Mouse (Mus musculus) layer of hippocampus, postnatal 10 days (tissue): Measurements from ENCODE around the gene Eef1akmt4. TPM values are rescaled to one million over a fixed set of nuclear protein-coding genes. Genes with fewer than 3 reads are reported as not detected.

Source experiments
- DNase-seq, 2 experiments: peaks; one replicate each; pipeline ENCODE4 v3.0.0; 2021; ENCODE audit warnings: low spot score in 2 of 2
- long read RNA-seq: library from polyadenylated mRNA; stranded (forward); transcript quantifications from one replicate; pipeline ENCODE4 v2.0.0, GENCODE M21; 2023
- total RNA-seq, 2 experiments: library from RNA; stranded (reverse); gene quantifications; 2 replicates each; pipeline ENCODE4 v1.2.3; 2021

Gene Eef1akmt4
- 1 to 10 TPM; 2.9 TPM for total RNA-seq
- long read RNA-seq, transcript Eef1akmt4-201 (3 exons, 1,134 nt) = major isoform, 6 of 8 reads
- long read RNA-seq, partial matches to known transcripts = 0 of 8 reads
- long read RNA-seq, other reads (novel, unspliced or antisense) = 2 of 8 reads

GRCm38 (mm10) chr16:20611357-20612227 is at the start of gene Eef1akmt4, which contains the start of the genes Gm49333 and Alg3:
Gene Eef1akmt4 (plus strand): TSS chr16:20611593.
Gene Gm49333 (plus strand): TSS chr16:20611610.
Gene Alg3 (minus strand): TSS chr16:20611735.
- peak; percentile 70 to 77 for DNase-seq

DNA sequence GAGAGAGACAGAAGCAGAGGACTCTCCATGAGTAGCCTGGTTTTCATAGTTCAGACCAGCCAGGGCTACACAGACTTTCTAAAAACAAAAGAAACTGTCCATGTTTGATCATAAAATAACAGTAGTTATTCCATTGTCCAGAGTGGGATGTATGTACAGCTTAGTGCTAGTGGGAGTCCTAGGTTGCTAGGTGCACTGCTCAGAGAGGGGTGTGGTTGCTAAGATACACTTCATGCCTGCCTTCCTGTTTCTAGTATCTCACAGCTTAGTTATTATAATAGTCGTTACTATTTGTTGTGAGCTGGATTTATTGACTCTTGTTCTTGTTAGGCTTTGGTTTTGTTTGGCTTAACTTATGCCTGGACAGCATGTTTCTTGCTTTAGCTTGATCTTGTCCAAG is 46.3 kb upstream of the Eef1akmt4 start:
- no peak for DNase-seq

- peak; percentile 48 for DNase-seq
Measured at GRCm38 (mm10) chr16:20589366-20589938, 21.9 kb upstream of the Eef1akmt4 start, which contains the start of gene Vwa5b2. Gene Vwa5b2 (plus strand): TSS chr16:20589471.

DNA sequence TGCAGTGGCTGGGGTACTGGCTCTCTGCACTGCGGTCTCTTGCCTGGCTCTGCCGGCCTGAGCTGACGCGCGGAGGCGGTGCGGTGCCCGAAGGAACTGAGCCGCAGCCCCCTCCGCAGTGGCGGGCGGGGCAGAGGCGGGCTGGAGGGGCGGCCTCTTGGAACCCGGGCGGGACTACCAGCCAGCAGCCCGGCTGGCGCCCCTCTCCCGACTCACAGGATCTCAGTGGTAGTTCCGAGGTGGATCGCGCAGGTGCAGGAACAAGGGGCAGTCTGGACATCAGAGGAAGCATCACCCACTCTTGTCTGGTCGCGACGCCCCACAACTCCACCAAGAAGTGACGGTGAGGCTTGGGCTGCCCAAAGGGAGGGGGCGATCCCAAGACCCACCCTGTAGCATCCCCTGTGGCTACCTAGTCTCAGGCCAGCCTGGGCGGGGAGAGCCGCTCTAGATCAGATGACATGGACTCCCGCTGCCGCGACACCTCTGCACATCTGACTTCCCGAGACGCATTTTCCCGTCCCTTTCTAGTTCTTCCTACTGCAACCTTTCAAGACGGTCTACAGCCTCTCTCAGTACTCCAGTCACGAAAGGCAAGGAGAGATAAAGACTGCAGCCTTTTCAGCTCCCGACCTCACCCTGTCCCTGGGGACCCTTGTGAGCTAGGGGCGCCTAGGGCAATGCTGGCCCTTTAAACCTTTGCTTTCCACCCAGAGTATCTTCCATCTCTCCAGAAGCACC is 21.3 kb upstream of the Eef1akmt4 start:
- DNase-seq = peak in 1 of 2 experiments; percentile 63

DNA sequence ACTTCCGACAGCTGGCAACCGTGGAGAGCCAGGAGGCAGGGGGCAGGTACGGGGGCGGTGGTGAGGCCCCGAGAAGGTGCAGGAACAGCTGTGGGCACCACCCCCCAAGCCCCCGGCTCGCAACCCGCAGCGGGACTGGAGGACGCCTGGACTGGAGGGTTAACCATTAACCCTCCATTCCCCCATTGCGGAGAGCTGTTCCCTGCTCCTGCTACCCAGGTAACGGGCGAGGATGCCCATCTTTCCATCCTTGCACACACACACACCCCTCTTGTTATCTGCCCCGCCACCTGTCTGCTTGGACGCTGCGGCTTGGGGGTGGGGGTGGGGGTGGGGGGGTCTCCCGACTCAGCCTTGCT is 20.7 kb upstream of the Eef1akmt4 start:
- no peak for DNase-seq

GRCm38 (mm10) chr16:20591076-20591705 is 20.2 kb upstream of the Eef1akmt4 start:
- DNase-seq = no peak

GRCm38 (mm10) chr16:20595060-20595673 is 16.2 kb upstream of the Eef1akmt4 start:
- DNase-seq = no peak

DNA sequence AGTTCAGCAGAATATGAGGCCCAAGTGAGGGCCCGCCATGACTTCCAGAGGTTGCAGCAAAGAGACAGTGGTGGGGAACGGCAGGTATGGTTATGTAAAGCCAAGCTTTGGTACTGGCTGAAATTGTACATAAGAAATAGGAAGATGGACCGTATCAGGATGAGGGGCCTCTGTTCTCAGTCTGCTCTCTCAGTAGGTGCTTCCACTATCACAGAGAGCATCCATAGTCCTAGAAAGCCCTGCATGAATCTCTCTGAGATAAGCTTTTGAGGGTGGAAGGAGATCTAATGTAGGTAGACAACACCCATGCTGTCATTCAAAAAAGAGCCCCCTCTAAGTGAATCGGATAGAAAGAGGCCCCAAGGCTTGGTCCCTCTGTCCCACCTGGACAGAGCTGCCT is 15.7 kb upstream of the Eef1akmt4 start:
- no peak for DNase-seq

- no peak for DNase-seq
Measured at GRCm38 (mm10) chr16:20596687-20597441, 14.5 kb upstream of the Eef1akmt4 start.

- DNase-seq = no peak
Measured at GRCm38 (mm10) chr16:20600511-20600910, 10.9 kb upstream of the Eef1akmt4 start.

DNA sequence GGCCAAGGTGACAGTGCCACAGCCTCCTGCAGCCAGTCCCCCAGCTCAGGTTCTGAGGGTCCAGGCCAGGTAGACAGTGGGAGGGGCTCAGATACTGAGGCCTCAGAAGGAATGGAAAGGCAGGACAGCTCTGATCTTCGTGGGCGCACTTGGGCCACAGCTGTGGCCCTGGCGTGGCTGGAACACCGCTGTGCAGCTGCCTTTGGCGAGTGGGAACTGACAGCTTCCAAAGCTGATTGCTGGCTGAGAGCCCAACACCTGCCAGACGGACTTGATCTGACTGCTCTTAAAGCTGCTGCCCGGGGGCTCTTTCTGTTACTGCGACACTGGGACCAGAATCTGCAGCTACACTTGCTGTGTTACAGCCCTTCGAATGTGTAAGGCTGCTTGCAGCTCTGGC is 6.7 kb upstream of the Eef1akmt4 start:
- no peak for DNase-seq

- peak; percentile 82 to 84 for DNase-seq
Measured at GRCm38 (mm10) chr16:20610501-20611356, 664 bp upstream of the Eef1akmt4 start.

DNA sequence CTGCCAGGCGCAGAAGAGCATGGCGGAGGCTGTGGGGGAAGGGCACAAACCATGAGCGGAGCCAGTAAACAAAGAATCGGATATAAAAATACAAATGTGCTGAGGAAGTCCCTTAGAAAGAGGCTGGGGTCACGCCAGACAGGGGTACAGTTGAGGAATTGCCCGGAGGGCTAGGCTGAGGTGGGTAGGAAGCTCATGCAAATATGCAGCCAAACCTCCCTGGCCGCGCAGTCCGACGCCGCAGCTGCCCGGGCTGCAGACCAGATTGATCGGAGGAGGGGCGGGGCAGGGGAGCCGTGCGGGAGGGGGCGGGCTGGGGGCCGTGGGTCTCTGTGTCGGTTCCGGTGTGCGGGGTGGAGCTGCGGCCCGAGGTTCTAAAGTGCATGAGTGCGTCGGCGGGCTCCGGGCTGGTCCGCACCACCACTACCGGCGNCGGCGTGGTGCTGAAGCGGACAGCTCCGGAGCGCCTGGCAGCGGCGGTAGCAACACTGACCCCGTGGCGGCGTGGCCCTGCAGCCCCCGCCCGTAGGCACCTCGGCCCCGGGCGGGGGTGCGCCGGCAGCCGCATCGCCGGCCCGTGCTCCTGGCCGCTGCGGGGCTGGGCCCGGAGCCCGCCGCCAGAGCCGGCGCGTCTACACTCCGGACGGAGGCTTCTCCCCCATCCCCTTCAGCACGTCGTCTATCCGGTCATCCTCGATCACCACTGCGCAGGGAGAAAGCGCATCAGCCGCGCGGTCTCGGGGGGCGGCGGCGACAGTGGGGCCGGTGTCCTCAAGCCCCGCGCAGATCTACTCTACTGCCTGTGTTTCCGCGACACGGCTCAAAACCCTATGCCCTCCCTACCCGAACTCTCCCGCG is 8.4 kb downstream of the Eef1akmt4 start:
- DNase-seq = peak; percentile 24 to 39

- DNase-seq = no peak
Measured at GRCm38 (mm10) chr16:20620399-20620735, 9.0 kb downstream of the Eef1akmt4 start.

DNA sequence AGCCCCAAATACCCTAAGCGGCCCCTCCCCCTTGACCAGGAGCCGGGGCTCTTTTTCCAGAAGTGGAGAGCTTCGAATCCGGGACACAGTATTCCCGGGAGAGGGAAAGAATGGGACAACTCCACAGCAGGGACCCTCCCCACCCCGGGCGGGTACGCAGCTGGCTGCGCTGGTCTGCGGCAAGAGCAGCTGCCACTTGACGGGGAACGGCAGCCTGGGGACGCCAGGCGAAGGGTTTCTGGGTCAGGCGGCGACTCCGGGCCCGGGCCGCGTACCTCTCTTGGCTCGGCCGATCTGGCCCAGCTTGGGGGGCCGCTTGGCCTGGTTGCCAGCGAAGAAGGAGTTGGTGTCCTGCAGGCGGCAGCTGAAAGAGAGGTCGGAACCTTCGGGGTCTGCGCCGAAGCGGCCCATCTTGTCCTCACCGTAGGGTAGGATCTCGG is 9.4 kb downstream of the Eef1akmt4 start:
- DNase-seq = peak; percentile 46 to 65

DNA sequence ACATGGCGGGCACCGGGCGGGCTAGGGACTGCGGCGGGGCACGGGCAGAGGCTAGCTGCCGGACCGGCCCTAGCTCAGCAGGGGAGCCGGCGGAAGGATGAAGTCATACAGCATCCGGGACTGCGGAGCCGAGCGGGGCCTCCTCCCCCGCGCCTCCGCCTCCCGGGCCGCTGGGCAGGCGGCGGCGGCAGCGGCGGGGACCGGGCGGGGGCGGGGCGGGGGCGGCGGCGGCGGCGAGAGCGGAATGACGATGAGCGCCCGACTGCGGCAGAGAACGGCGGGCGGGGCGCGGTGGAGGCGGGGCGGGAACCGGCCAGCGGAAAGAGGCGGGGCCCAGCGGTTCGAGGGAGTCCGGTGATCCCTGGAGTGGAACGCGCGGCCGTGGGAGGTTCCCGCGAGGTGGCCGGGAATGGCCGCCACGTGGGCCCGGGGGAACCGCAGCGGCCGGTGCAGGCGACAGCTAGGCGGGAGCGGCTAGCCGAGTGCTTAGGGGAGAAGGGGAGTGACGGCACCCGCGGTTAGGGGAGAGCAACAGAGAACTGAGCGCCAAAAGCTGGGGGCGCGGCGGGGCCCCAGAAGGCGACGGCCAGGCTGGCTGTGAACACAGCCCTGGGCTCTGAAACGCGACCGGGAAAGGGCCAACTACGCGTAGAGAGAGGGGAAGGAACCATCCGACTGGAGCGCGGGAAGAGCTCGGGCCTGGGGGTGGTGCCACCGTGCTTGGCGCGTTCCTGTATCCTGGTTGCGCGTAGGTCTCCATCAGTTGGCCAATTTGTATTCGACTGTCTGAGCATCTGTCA is 10.0 kb downstream of the Eef1akmt4 start, which contains the start of gene Camk2n2:
Gene Camk2n2, minus strand, starts transcription at position 97 of the 800 bp plus-strand sequence.
- peak; percentile 46 to 67 for DNase-seq
